Mouse (Mus musculus): ENCODE data around the gene Slc38a6.

- TF ChIP-seq POLR2A (IDR thresholded peaks at IDR 0.05; ENCODE audit: low read depth, low read length) (no peak), MAFK (IDR thresholded peaks at IDR 0.05; ENCODE audit: insufficient replicate concordance, low read length) (no peak), ZNF384 (IDR thresholded peaks at IDR 0.05; ENCODE audit: low read depth, low read length) (no peak), CHD1 (IDR thresholded peaks at IDR 0.05; ENCODE audit: low read depth, low read length) (no peak), SMC3 (IDR thresholded peaks at IDR 0.05; ENCODE audit: low read depth, low read length) (no peak), CTCF (conservative IDR thresholded peaks at IDR 0.05 in 1 of 2, IDR thresholded peaks at IDR 0.05 in 1 of 2; ENCODE audit: low read depth in 2 of 2, low read length in 2 of 2) (no peak), EP300 (IDR thresholded peaks at IDR 0.05; ENCODE audit: low read length) (no peak), UBTF (IDR thresholded peaks at IDR 0.05; ENCODE audit: low read depth, low read length) (no peak), KAT2A (IDR thresholded peaks at IDR 0.05; ENCODE audit: insufficient replicate concordance, low read length) (no peak), GABPA (IDR thresholded peaks at IDR 0.05; ENCODE audit: insufficient replicate concordance, low read depth, low read length) (no peak)
Measured at GRCm38 (mm10) chr12:73350982-73351381, 64.4 kb downstream of the Slc38a6 start.
